Mouse (Mus musculus): ENCODE measurements around the gene Fam222a.

Fam222a gene

GRCm38 (mm10) chr5:114583490-114584175 lies 15.8 kb downstream of the Fam222a start:
- no peak for DNase-seq (ENCODE audit: low spot score in 2 of 2)

GRCm38 (mm10) chr5:114584293-114585104 lies 16.7 kb downstream of the Fam222a start:
- no peak for DNase-seq (ENCODE audit: low spot score in 2 of 2)

- DNase-seq (ENCODE audit: low spot score in 2 of 2): no peak
Measured at GRCm38 (mm10) chr5:114585682-114586081, 17.9 kb downstream of the Fam222a start.

GRCm38 (mm10) chr5:114587908-114588307 lies 20.1 kb downstream of the Fam222a start:
- DNase-seq (ENCODE audit: low spot score in 2 of 2): no peak

- no peak for DNase-seq (ENCODE audit: low spot score in 2 of 2)
Measured at GRCm38 (mm10) chr5:114588416-114588815, 20.6 kb downstream of the Fam222a start.

GRCm38 (mm10) chr5:114589026-114589425 lies 21.2 kb downstream of the Fam222a start:
- DNase-seq (ENCODE audit: low spot score in 2 of 2): no peak

GRCm38 (mm10) chr5:114589454-114589853 lies 21.6 kb downstream of the Fam222a start:
- no peak for DNase-seq (ENCODE audit: low spot score in 2 of 2)

GRCm38 (mm10) chr5:114590043-114590913 lies 22.5 kb downstream of the Fam222a start:
- DNase-seq (ENCODE audit: low spot score in 2 of 2): no peak

GRCm38 (mm10) chr5:114591151-114591561 lies 23.3 kb downstream of the Fam222a start:
- no peak for DNase-seq (ENCODE audit: low spot score in 2 of 2)

GRCm38 (mm10) chr5:114592463-114593160 lies 24.8 kb downstream of the Fam222a start:
- DNase-seq (ENCODE audit: low spot score in 2 of 2): no peak

- no peak for DNase-seq (ENCODE audit: low spot score in 2 of 2)
Measured at GRCm38 (mm10) chr5:114593161-114593821, 25.5 kb downstream of the Fam222a start.

GRCm38 (mm10) chr5:114593949-114594348 lies 26.1 kb downstream of the Fam222a start:
- no peak for DNase-seq (ENCODE audit: low spot score in 2 of 2)

GRCm38 (mm10) chr5:114594741-114595241 lies 27.0 kb downstream of the Fam222a start:
- no peak for DNase-seq (ENCODE audit: low spot score in 2 of 2)

GRCm38 (mm10) chr5:114596604-114597003 lies 28.8 kb downstream of the Fam222a start:
- no peak for DNase-seq (ENCODE audit: low spot score in 2 of 2)

GRCm38 (mm10) chr5:114597222-114597621 lies 29.4 kb downstream of the Fam222a start:
- DNase-seq (ENCODE audit: low spot score in 2 of 2): no peak

- DNase-seq (ENCODE audit: low spot score in 2 of 2): no peak
Measured at GRCm38 (mm10) chr5:114597652-114598051, 29.8 kb downstream of the Fam222a start.

GRCm38 (mm10) chr5:114602012-114602411 lies 34.2 kb downstream of the Fam222a start:
- DNase-seq (ENCODE audit: low spot score in 2 of 2): no peak

- no peak for DNase-seq (ENCODE audit: low spot score in 2 of 2)
Measured at GRCm38 (mm10) chr5:114603975-114604374, 36.2 kb downstream of the Fam222a start.

- no peak for DNase-seq (ENCODE audit: low spot score in 2 of 2)
Measured at GRCm38 (mm10) chr5:114604781-114605290, 37.0 kb downstream of the Fam222a start.

- DNase-seq (ENCODE audit: low spot score in 2 of 2): no peak
Measured at GRCm38 (mm10) chr5:114605981-114606380, 38.2 kb downstream of the Fam222a start.

Measured in cerebellum, postnatal 4 days (tissue).